Mouse (Mus musculus) gastrocnemius, postnatal 14 days (tissue): ENCODE measurements at regions not wholly inside any gene's neighbourhood (a gene's known extent, or its start where the extent isn't known, plus 50 kb on each side); places are given as distances from the start of the nearest gene placed in this dataset.
"Not testable (repeated sequence)": the region's sequence is repeated elsewhere in the genome, so short reads cannot be mapped to it uniquely, and the experiment has no call there.

ENCODE experiments used
- DNase-seq: peaks from one replicate; pipeline ENCODE4 v3.0.0; 2021; ENCODE audit warnings: mixed read lengths
- intact Hi-C: fragments of 180-260 bp; cut with DNase I; formaldehyde crosslinking; loops from one replicate; pipeline ENCODE4 v1.15.1; 2025; ENCODE audit warnings: low total_unique reads

- intact Hi-C loops = no loop called here
Measured at GRCm38 (mm10) chr3:133659759-133660158, 114.8 kb upstream of the Tet2 start.

DNA sequence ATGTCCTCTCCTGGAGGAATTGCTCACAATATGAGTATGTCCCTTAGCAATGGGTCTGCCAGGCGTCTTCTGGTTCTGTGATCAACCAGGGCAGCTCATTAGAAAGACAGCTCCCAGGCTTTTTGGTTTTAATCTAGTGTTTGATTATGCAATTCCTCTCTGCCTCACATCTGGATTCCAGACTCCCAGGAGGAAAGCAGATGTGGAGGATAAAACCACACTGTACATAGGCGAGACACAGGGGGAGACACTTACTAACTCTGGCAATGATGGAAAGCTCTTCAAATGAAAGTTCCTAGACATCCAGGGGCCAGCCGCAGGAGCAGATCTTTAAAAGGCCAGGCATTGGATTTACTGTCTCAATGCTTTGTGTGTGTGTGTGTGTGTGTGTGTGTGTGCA is 116.4 kb upstream of the Tet2 start:
- intact Hi-C loops = no loop called here
- no peak for DNase-seq

More at GRCm38 (mm10) chr3:133659759-133660158, 114.8 kb upstream of the Tet2 start:
- DNase-seq = no peak

- intact Hi-C loops = no loop called here
- no peak for DNase-seq
Measured at GRCm38 (mm10) chr3:133664914-133665313, 120.0 kb upstream of the Tet2 start.

GRCm38 (mm10) chr3:133665425-133666317 is 120.7 kb upstream of the Tet2 start:
- no peak for DNase-seq
- intact Hi-C loops = no loop called here

GRCm38 (mm10) chr3:133672742-133673447 is 128.0 kb upstream of the Tet2 start:
- peak; percentile 70 for DNase-seq
- intact Hi-C loops = no loop called here

GRCm38 (mm10) chr3:133677892-133678291 is 133.0 kb upstream of the Tet2 start:
- no peak for DNase-seq
- intact Hi-C loops = no loop called here

DNA sequence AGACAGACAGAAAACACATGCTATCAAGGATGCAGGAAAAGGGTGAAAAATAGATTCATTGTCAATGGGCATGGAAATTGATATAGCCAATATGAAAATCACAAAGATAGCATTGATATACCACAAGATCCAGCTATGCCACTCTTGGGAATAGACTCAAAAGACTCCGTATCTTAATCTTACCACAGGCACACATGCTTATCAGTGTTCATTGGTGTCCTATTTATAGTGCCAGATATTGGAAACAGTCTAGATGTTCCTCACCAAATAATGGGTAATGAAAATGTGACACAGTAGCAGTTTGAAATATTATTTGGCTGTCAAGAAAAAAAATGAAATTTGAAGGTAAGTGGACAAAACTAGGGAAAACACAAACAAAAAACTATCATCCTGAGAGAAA is 135.0 kb upstream of the Tet2 start:
- no peak for DNase-seq
- intact Hi-C loops = no loop called here

DNA sequence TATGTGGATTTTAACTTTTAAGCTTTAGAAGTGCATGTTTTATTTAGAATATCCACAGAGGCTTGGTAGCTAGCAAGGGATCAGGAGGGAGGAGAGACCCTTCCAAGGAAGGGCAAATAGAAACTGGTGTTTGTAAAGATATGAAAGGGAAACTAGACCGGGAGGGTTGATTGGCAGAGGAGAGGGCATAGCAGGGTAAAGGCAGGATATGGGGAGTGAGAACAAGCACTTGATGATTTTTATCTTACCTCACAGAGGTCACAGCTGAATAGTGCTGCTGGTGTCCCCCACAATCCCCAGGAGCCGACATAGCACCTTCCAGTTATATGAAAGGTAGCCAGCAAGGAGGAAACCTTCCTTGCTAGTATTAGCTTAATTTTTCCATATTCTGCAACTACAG is 135.4 kb upstream of the Tet2 start:
- intact Hi-C loops = no loop called here
- no peak for DNase-seq

DNA sequence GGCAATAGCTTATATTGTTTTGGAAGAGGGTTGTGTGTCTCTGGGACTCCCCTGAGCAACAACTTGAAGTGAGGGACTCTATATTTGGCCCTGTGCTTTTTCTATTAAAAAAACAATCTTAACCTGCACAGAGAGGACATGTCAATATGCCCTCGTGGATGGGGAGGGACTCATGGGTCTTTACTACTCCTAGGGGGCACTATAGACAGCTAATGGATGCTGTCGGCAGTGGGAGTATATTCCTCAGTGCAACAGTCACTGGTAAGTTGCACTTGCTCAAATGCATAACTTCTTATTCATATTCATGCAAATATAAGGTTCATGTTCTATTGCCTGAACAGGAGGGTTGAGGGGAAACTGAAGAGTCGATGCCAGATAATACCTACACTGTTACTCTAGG is 135.9 kb upstream of the Tet2 start:
- intact Hi-C loops = no loop called here

DNA sequence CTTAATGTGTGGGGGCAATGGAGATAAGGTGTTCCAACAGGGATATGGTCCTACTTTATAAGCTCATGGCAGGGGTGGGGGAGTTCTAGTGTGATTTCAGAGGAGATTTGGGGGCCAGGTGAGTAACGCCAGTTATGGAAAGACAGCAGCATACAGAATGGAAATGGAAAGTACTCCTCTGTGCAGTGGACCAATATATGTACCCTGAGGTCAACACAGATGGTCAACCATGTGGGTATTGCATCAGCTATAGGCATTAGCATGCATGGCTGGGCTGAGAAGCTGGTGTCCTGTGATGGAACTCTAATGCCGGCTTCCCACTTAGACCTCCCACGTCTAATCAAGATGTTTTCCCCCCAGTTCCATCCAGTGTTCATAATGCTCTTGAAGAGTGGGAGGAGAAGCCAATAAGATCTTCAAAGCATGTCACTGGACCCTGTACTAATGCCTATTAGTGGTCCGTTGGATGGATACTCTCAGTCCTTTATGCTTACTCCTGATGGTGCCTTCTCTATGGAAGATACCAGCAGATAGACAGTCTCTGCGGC is 139.3 kb upstream of the Tet2 start:
- intact Hi-C loops = no loop called here
- DNase-seq = no peak

More for the DNA sequence above, 135.9 kb upstream of the Tet2 start:
- DNase-seq = no peak

DNA sequence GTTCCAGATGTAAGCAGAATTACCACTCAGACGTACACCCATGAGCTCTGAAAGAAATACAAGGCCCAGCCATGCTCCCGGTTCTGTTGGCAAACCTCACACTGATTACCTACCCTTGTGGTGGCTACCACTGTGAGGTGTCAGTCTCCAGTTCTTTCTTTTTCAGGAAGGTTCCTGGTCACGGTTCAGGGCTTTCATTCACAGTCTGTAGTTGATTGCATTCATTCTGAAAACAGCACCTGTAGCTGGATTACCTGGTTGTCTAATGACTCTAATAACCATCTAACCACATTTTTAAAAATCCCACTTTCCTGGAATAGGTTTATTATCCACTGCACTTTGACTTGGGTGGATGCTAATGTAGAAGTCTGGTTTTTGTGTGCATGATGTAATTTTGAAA is 139.8 kb upstream of the Tet2 start:
- DNase-seq = no peak
- intact Hi-C loops = no loop called here

DNA sequence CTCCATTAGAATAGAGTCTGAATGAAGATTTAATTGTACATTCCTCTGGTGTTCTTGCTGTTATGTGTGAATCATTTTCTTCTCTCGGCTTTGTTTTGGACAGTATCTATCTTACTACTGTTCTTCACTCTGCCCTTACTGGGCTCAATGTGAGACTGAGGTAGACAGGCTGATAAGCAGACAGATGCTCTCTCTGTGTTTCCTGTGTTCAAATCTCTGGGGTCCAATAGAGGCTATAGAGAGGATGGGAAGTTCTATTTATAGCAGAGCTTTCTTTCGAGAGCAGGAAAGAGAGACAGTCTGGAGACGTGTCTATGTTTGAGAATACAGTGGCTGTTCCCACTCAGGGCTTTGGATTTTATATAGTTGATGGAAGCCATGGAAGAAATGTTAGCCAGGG is 140.5 kb upstream of the Tet2 start:
- intact Hi-C loops = no loop called here
- no peak for DNase-seq

DNA sequence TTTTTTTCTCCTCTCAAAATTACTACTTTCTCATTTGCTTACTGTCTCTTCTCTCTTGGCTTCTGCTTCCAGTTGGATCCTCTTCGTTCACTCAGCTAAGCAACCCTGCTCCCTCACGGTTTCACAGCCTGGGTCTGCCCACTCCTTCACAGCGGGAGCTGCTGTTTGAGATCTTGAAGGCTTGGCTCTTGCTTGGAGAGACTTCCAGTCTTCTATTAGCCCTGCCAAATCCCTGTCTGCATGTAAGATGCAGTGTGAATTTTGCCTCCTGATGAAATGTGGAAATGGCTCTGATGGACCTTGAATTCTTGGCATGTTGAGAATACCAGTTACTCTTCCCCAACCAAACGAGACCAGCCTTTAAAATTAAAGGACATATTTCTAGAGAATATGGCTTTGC is 149.1 kb upstream of the Tet2 start:
- intact Hi-C loops = no loop called here
- no peak for DNase-seq

DNA sequence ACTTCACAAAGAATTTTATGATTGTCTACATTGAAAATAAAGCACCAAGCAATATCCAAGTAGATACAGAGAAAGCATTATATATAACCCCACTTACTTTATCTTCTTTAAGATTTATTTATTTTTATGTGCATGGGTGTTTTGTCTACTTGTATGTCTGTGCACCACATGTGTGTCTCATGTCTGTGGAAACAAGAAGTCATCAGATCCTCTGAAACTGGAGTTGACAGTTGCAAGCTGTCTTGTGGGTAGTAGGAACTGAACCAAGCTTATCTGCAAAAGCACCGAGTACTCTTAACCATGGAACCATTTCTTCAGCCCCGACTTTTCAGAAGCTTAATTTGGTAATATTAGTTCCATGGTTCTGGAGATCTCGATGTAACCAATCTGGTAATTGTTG is 151.2 kb upstream of the Tet2 start:
- intact Hi-C loops = no loop called here
- DNase-seq = no peak

GRCm38 (mm10) chr3:133704849-133705248 is 159.9 kb upstream of the Tet2 start:
- intact Hi-C loops, DNase-seq: not testable (repeated sequence)

GRCm38 (mm10) chr3:133711518-133711917 is 166.6 kb upstream of the Tet2 start:
- intact Hi-C loops = no loop called here
- no peak for DNase-seq

GRCm38 (mm10) chr3:133722550-133723290 is 177.8 kb upstream of the Tet2 start:
- DNase-seq = no peak
- intact Hi-C loops = no loop called here

- DNase-seq = no peak
- intact Hi-C loops = no loop called here
Measured at GRCm38 (mm10) chr3:133726831-133727230, 181.9 kb upstream of the Tet2 start.

- intact Hi-C loops = no loop called here
- no peak for DNase-seq
Measured at GRCm38 (mm10) chr3:133735603-133736002, 190.7 kb upstream of the Tet2 start.

GRCm38 (mm10) chr3:133738936-133739335 is 194.0 kb upstream of the Tet2 start:
- intact Hi-C loops = no loop called here
- DNase-seq = no peak
